Mouse (Mus musculus) heart, embryonic 16.5 days (tissue): ENCODE data around the gene Nos1. TPM values are rescaled to one million over a fixed set of nuclear protein-coding genes. Genes with fewer than 3 reads are reported as not detected.
A peak's percentile ranks its signal among the peaks of the same experiment; 100 is the strongest.

Experiments
- ATAC-seq: fragments of 200-750 bp; cut with Nextera tagmentation; replicated peaks from 2 replicates; pipeline ENCODE4 v1.8.0; 2017; ENCODE audit warnings: moderate number of reproducible peaks; ENCODE audit not compliant: insufficient read depth, low FRiP score; ENCODE audit errors: extremely low read depth
- H3K27ac ChIP-seq: fragments of 300-500 bp; sonication (generic); 2 replicates; pipeline ENCODE4 v1.5.1; 2014; ENCODE audit warnings: mild to moderate bottlenecking, low read length, control low read depth, moderate library complexity
- H3K27me3 ChIP-seq: fragments of 300-500 bp; sonication (generic); 2 replicates; pipeline ENCODE4 v1.6.1; 2014; ENCODE audit warnings: low read length, mixed read lengths; ENCODE audit not compliant: control insufficient read depth, insufficient read depth
- H3K36me3 ChIP-seq: fragments of 300-500 bp; sonication (generic); 2 replicates; pipeline ENCODE4 v1.6.1; 2014; ENCODE audit not compliant: control insufficient read depth, insufficient read depth
- H3K4me1 ChIP-seq: fragments of 300-500 bp; sonication (generic); 2 replicates; pipeline ENCODE4 v1.6.1; 2014; ENCODE audit warnings: low read length, mixed read lengths; ENCODE audit not compliant: control insufficient read depth, insufficient read depth
- H3K4me2 ChIP-seq: fragments of 300-500 bp; sonication (generic); 2 replicates; pipeline ENCODE4 v1.6.1; 2014; ENCODE audit warnings: low read depth, mild to moderate bottlenecking, control low read depth, low read length
- H3K4me3 ChIP-seq: fragments of 300-500 bp; sonication (generic); 2 replicates; pipeline ENCODE4 v1.5.1; 2014; ENCODE audit warnings: mild to moderate bottlenecking, control low read depth, low read length
- H3K9ac ChIP-seq: fragments of 300-500 bp; sonication (generic); 2 replicates; pipeline ENCODE4 v1.6.1; 2014; ENCODE audit warnings: low read length, control low read depth
- H3K9me3 ChIP-seq: fragments of 300-500 bp; sonication (generic); replicated peaks from 2 replicates; pipeline ENCODE4 v1.6.1; 2016; ENCODE audit warnings: low read length; ENCODE audit not compliant: control insufficient read depth
- WGBS: fragments of 180-500 bp; shearing (Covaris S2); extraction: QIAGEN DNeasy Blood & Tissue Kit; methylation state at CpG from one replicate; pipeline ENCODE4 v1.1.7; 2014; 5-methylcytosine and 5-hydroxymethylcytosine counted together
- polyA plus RNA-seq: library from polyadenylated mRNA; unstranded; fragments of >200 nt; fragmentation: Nextera tagmentation; extraction: Ambion mirVana; gene quantifications from 2 replicates; pipeline ENCODE4 v1.2.1, GENCODE M21; 2015

Gene Nos1
- polyA plus RNA-seq, 1 experiment from 2014 or later: 0.24 TPM

DNA sequence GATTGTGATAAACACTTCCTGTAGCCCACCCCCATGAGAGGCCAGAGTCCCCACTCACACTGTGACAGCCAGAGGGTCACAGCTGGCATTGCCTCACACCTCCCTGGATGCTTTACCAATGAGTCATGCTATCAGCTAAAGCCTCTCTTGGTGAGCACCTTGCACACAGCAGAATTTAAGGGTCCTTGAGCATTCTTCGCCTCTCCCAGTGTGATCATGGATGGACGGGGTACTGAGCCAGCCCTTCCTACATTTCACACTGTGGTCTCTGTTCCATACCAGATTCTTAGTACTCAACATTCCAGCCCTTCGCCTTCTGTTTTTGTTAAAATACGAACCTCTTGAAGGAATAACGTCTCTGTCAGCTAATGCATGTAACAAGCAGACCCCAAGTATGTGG, 113.2 kb downstream of the Nos1 start:
- Histone ChIP-seq H3K36me3 (no peaks in the 10 kb centered on the region), H3K9me3 (no peaks in the 10 kb centered on the region), H3K4me3 (no peak overlapping the region), H3K27me3 (no peaks in the 10 kb centered on the region), H3K4me2 (no peak overlapping the region), H3K27ac (no peak overlapping the region), H3K9ac (no peak overlapping the region), H3K4me1 (0 out of 2 replicates have a peak, but pooled peaks cover 3% of the 10 kb centered on the region)
- 67% methylated on average over 5 of the region's 5 CpGs for WGBS
- ATAC-seq: no peak

DNA sequence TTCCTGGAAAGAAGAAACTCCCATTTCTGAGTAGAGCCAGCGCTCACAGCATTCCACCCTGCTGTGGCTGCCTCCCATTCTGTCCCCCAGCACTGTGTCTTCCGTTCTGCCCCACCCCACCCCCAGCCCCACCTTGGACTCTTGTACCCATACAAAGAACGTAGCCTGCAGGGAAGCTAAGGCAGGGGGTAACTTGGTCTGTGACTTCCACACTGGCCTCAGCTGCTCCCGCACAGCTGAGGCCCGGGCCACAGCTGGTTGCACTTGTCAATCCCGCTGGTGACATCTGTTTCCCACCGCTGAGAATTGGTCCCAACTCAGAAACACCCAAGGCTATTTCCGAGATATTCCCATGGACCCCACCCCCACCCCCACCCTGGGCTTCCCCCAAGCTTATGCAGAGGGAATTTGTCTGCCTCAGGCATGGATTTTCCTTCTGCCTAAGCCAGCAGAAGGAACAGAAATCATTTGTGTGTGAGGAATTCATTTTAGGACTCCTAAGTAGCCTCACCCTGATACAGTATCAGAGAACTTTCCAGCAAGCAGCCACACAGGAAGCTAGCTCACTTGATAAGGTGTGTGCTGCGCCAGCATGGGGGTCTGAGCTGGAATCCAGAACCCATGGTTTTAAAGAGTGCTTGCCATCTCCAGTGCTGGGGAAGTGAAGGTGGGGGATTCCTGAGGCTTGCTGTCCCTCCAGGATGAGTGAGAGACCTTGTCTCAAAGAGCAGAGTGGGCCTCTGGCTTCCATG, 117.4 kb downstream of the Nos1 start:
- Histone ChIP-seq H3K9me3 (no peaks in the 10 kb centered on the region), H3K4me1 (0 out of 2 replicates have a peak, but pooled peaks cover 3% of the 10 kb centered on the region), H3K27ac (no peak overlapping the region), H3K9ac (no peak overlapping the region), H3K4me3 (no peak overlapping the region), H3K4me2 (no peak overlapping the region), H3K36me3 (no peaks in the 10 kb centered on the region), H3K27me3 (peaks cover 2% of the 10 kb centered on the region; the same call in 1 of the 2 replicates)
- 13% methylated on average over 9 of the region's 9 CpGs for WGBS
- peak; percentile 71 for ATAC-seq

DNA sequence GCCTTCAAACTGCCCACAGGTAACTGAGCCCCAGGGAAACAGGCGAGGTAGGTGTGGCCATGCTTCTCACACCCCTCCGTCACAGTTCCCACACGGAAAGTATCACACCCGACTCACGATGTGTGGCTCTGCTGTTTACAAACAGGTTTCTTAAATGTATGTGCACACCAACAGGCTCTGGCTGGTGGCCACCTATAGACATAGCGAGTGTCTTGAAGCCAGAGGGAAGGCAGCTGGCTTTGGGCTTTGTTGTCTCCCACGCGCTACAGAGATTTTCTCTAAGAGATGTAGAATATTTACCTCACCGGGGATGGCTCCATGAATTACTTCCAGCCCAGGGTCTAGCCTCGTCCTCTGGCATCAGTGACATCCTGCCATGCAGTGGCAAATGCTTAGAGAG, 118.5 kb downstream of the Nos1 start:
- Histone ChIP-seq H3K4me3 (no peak overlapping the region), H3K4me2 (no peak overlapping the region), H3K27ac (no peak overlapping the region), H3K9me3 (no peaks in the 10 kb centered on the region), H3K27me3 (peaks cover 2% of the 10 kb centered on the region; the same call in 1 of the 2 replicates), H3K4me1 (0 out of 2 replicates have a peak, but pooled peaks cover 3% of the 10 kb centered on the region), H3K9ac (no peak overlapping the region), H3K36me3 (no peaks in the 10 kb centered on the region)
- WGBS: 70% methylated on average over 10 of the region's 10 CpGs
- ATAC-seq: no peak

DNA sequence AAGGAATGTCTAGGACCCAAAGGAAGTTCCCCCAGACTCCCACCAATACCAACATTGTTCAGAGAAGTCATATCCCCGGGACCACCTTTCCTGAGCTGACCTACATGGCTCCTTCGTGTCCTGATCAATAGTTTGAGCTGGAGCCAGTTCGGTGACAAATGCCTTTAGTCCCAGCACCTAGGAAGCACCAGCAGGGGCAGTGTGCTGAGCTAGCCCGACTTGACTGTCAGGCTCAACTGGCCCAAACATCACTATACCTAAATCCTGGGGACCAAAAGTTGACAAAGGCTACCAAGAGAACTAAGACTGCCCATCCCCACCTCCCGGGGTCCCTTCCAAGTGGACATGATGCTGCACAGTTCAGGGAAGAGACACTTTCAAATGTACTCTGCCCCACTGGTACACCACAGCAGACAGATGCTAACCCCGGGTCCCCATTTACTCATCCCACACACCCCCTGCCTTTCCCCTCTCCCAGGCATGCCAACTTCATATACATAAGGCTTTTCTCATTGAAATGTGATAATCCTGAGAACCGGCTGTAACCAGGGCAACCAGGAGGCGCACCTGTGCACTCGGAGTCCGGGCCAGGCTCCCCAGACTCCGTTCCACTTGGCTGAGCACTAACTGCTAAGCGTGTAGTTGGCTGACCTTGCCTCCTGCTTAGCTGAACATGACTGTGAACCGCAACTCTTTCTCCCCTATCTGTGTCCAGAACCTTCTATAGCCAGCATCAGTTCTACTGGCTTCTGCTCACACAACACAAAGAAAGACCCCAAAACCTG, 120.3 kb downstream of the Nos1 start:
- no peak for ATAC-seq
- H3K4me3 ChIP-seq: no peak overlapping the region
- WGBS: 34% methylated on average over 13 of the region's 13 CpGs

DNA sequence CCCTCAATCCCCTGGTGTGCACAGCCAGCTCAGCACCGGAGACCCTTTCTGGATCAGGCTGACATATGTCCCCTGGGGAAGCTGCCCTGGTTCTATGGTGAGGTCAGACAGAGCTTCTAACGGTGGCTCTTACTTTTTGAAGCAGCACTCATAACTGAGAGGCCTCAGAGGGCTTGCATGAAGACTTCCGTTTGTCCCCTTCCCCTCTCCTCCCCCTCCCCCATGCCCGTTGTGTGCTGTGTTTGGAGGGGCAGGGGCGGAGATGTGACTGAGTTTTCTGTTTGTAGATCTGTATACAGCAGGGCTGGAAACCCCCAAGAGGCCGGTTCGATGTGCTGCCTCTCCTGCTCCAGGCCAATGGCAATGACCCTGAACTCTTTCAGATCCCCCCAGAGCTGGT, 122.7 kb downstream of the Nos1 start:
- no peak for ATAC-seq
- Histone ChIP-seq H3K4me3 (no peak overlapping the region), H3K27me3 (peaks cover 2% of the 10 kb centered on the region; the same call in 1 of the 2 replicates), H3K27ac (no peak overlapping the region), H3K9ac (no peak overlapping the region), H3K9me3 (no peaks in the 10 kb centered on the region), H3K4me2 (no peak overlapping the region), H3K4me1 (no peaks in the 10 kb centered on the region), H3K36me3 (no peaks in the 10 kb centered on the region)
- 45% methylated on average over 7 of the region's 7 CpGs for WGBS

More for the DNA sequence above, 120.3 kb downstream of the Nos1 start:
- Histone ChIP-seq H3K27me3 (peaks cover 2% of the 10 kb centered on the region; the same call in 1 of the 2 replicates), H3K4me1 (0 out of 2 replicates have a peak, but pooled peaks cover 3% of the 10 kb centered on the region), H3K4me2 (no peak overlapping the region), H3K27ac (no peak overlapping the region), H3K36me3 (no peaks in the 10 kb centered on the region), H3K9me3 (no peaks in the 10 kb centered on the region), H3K9ac (no peak overlapping the region)

DNA sequence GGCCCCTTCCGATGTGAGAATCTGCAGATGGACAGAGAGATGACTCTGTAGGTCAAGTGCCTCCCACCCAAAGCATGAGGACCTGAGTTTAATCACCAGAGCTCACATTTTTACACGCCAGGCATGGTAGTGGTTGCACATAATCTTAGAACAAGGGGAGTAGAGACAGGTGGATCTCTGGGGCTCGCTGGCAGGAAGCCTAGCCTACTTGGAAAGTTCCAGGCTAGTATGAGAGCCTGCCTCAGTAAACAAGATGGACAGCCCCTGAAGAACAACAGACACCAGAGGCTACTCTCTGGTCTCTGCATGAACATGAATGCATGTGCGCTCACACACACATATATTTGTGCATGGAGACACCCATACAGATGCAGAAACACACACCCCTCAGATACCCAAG, 124.9 kb downstream of the Nos1 start:
- 70% methylated on average over 4 of the region's 4 CpGs for WGBS
- Histone ChIP-seq H3K4me1 (no peaks in the 10 kb centered on the region), H3K27ac (no peak overlapping the region), H3K36me3 (no peaks in the 10 kb centered on the region), H3K9ac (no peak overlapping the region), H3K4me2 (no peak overlapping the region), H3K27me3 (peaks cover 2% of the 10 kb centered on the region; the same call in 1 of the 2 replicates), H3K4me3 (no peak overlapping the region), H3K9me3 (no peaks in the 10 kb centered on the region)
- ATAC-seq: no peak

DNA sequence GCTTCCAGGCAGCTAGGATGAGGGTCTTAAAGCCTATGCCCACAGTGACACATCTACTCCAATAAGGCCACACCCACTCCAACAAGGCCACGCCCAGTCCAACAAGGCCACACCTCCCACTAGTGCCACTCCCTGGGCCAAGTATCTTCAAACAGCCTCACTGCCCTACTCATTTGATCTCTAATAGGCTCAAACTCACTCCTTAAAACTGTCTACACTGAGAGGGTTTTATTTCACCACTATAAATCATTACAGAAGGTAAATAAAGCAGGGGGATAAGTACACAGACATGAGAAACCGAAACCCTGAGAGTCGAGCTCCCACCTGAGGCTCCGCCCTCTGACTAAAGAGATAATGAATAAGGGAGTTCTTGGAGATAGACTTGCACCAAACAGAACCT, 128.7 kb downstream of the Nos1 start:
- Histone ChIP-seq H3K9me3 (no peaks in the 10 kb centered on the region), H3K4me3 (no peak overlapping the region), H3K27ac (no peak overlapping the region), H3K4me1 (no peaks in the 10 kb centered on the region), H3K36me3 (no peaks in the 10 kb centered on the region), H3K9ac (no peak overlapping the region), H3K4me2 (no peak overlapping the region), H3K27me3 (0 out of 2 replicates have a peak, but pooled peaks cover 2% of the 10 kb centered on the region)
- ATAC-seq: no peak
- WGBS: 69% methylated on average over 4 of the region's 4 CpGs

DNA sequence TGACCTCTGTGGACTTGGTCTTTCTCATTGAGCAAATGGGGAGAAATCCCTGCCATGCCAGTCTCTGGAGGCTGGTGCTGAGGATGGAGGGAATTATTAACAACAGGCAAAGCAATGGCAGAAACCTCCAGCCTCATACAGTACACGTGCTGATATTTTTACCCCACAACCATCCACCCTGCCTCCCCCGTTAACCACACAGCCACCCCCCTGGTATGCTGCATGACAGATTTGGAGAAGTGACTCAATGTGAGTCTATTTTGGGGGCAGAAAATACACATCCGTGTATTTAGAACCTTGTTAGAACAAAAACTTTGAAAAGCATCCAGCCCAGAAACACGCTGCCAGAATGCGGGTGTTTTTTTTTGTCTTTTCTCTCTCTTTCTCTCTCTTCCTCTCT, 135.5 kb downstream of the Nos1 start:
- no peak for ATAC-seq

DNA sequence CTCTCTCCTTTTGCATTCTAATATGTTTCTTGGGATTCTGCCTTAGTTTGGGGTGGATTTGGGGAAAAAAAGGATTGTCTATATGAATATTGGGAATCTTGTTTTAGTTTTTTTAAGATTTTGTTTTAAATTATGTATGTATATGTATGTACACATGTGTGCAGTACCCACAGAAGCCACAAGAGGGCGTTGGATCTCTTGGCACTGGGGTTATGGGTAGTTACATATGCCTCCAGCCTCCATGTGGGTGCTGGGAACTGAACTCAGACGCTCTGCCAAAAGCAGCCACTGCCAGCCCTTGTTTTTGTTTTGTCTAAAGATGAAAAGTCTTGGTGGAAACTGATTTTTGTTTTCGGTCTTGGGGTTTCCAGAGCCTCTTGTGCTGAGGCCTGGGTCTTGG, 136.1 kb downstream of the Nos1 start:
- ATAC-seq: no peak
- Histone ChIP-seq H3K4me2 (no peak overlapping the region), H3K9ac (no peak overlapping the region), H3K36me3 (no peaks in the 10 kb centered on the region), H3K27me3 (no peaks in the 10 kb centered on the region), H3K4me3 (no peak overlapping the region), H3K4me1 (no peaks in the 10 kb centered on the region), H3K9me3 (no peaks in the 10 kb centered on the region), H3K27ac (no peak overlapping the region)
- WGBS: 56% methylated on average over 3 of the region's 3 CpGs

More for the DNA sequence above, 135.5 kb downstream of the Nos1 start:
- Histone ChIP-seq H3K4me2 (no peak overlapping the region), H3K4me1 (no peaks in the 10 kb centered on the region), H3K27me3 (0 out of 2 replicates have a peak, but pooled peaks cover 2% of the 10 kb centered on the region), H3K9ac (no peak overlapping the region), H3K4me3 (no peak overlapping the region), H3K27ac (no peak overlapping the region), H3K9me3 (no peaks in the 10 kb centered on the region), H3K36me3 (no peaks in the 10 kb centered on the region)
- WGBS: 66% methylated on average over 5 of the region's 5 CpGs
